Comparison of ENCODE assay signal across 24 mouse cellular contexts in the genomic region with DNA sequence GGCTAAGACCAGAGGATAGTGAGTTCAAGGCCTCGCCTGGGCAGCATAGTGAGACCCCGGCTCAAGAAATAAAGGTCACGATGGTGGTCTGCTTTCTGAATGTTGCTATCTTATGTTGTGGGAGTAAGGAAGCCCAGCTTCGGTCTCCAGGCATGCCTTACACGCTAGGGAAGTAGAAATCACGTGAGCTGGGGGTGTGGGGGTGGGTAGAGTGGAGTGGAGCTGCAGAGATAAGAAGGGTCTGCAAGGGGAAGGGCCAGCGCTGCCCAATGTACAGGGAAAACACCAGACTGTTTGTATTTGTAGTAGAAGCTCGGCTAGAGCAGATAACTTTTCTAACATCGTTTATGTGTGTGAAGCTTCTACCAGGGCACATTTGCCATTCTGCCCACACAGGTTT.
A peak's percentile ranks its signal among the peaks of the same experiment; 100 is the strongest.
DNase-seq lines count a peak whose midpoint lies in the region; ATAC-seq and TF ChIP-seq lines count a peak whose summit lies in the region.
"Had no signal": no experiment of that assay in that cellular context is flagged by ENCODE, and none has a peak within 500 bp of the region (broad histone marks: within the 10 kb centered on the region; RNA-seq: fewer than 3 reads in every experiment).

No protein-coding gene starts in this region.

- peak; percentile 86 for DNase-seq in heart, embryonic 10.5 days (ENCODE audit: low spot score)
- no peak for DNase-seq in heart, postnatal 4 days
- no peak for DNase-seq in stomach, postnatal 0 days (ENCODE audit: low spot score)
- DNase-seq in liver, postnatal 0 days, result no peak
- DNase-seq in embryo, embryonic 10 days (ENCODE audit: low spot score), result no peak
- no peak for DNase-seq in MN1 (ENCODE audit: low spot score)
- DNase-seq: cerebellum, adult 11 months; cerebellum, adult 9-11 months; kidney, adult 2 months; lung, adult 2 months; right cerebral cortex, postnatal 14 days; spleen, adult 18-20 months; thymus, postnatal 14 days had no signal

- no peak overlapping the region for H3K9ac ChIP-seq in stomach, embryonic 15.5 days
- no peak overlapping the region for H3K9ac ChIP-seq in stomach, postnatal 0 days (ENCODE audit: low read length)
- H3K9ac ChIP-seq in liver, postnatal 0 days (replicated peaks), result no peak overlapping the region
- H3K9ac ChIP-seq: forebrain, embryonic 15.5 days; hindbrain, embryonic 14.5 days; limb, embryonic 12.5 days; midbrain, embryonic 15.5 days; neural tube, embryonic 12.5 days had no signal

- H3K4me1 ChIP-seq in heart, embryonic 10.5 days, result peaks cover 45% of the 10 kb centered on the region
- H3K4me1 ChIP-seq in stomach, embryonic 15.5 days, result no peaks in the 10 kb centered on the region
- H3K4me1 ChIP-seq in stomach, postnatal 0 days (replicated peaks; ENCODE audit: control insufficient read depth, insufficient read depth), result no peaks in the 10 kb centered on the region
- H3K4me1 ChIP-seq in liver, postnatal 0 days (ENCODE audit: insufficient read depth), result no peaks in the 10 kb centered on the region
- H3K4me1 ChIP-seq: limb, embryonic 12.5 days; midbrain, embryonic 15.5 days had no signal

- WGBS in heart, embryonic 10.5 days, result 20% methylated on average over 9 of the region's 9 CpGs
- 55% methylated on average over 9 of the region's 9 CpGs for WGBS in stomach, embryonic 15.5 days
- 67% methylated on average over 9 of the region's 9 CpGs for WGBS in stomach, postnatal 0 days
- 36% methylated on average over 9 of the region's 9 CpGs for WGBS in liver, postnatal 0 days (ENCODE audit: insufficient replicate concordance)

- ATAC-seq in stomach, embryonic 15.5 days (ENCODE audit: insufficient read depth, low FRiP score, low read depth), result peak; percentile 56; the same call in 1 of the 2 replicates
- no peak for ATAC-seq in stomach, postnatal 0 days (ENCODE audit: low FRiP score, low TSS enrichment)
- peak; percentile 43; the same call in 1 of the 2 replicates for ATAC-seq in liver, postnatal 0 days
- ATAC-seq: forebrain, embryonic 15.5 days; inflammation-experienced regulatory T-cells, adult 6 months; midbrain, embryonic 15.5 days; Patski had no signal

- no peaks in the 10 kb centered on the region for H3K27me3 ChIP-seq in heart, embryonic 10.5 days (ENCODE audit: insufficient read depth, poor library complexity, severe bottlenecking)
- H3K27me3 ChIP-seq in stomach, embryonic 15.5 days (replicated peaks), result no peaks in the 10 kb centered on the region
- no peaks in the 10 kb centered on the region for H3K27me3 ChIP-seq in stomach, postnatal 0 days (ENCODE audit: control insufficient read depth, insufficient read depth, low read length)
- H3K27me3 ChIP-seq in liver, postnatal 0 days (ENCODE audit: insufficient read depth, low read length), result no peaks in the 10 kb centered on the region
- H3K27me3 ChIP-seq: forebrain, embryonic 15.5 days; limb, embryonic 12.5 days; megakaryocyte, embryonic 14.5 days; midbrain, embryonic 15.5 days; neural tube, embryonic 12.5 days; Patski had no signal

- 0 out of 2 replicates have a peak overlapping the region, but pooled peaks have one; percentile 2 for H3K4me3 ChIP-seq in heart, embryonic 10.5 days
- H3K4me3 ChIP-seq in stomach, embryonic 15.5 days (replicated peaks), result no peak overlapping the region
- no peak overlapping the region for H3K4me3 ChIP-seq in stomach, postnatal 0 days (ENCODE audit: low read depth, low read length)
- H3K4me3 ChIP-seq in liver, postnatal 0 days (ENCODE audit: low read depth, low read length), result no peak overlapping the region
- H3K4me3 ChIP-seq: embryonic facial prominence, embryonic 10.5 days; forebrain, embryonic 15.5 days; limb, embryonic 12.5 days; megakaryocyte, embryonic 14.5 days; midbrain, embryonic 15.5 days; neural tube, embryonic 12.5 days had no signal

- no peak for TF ChIP-seq EP300 in stomach, postnatal 0 days (optimal IDR thresholded peaks at IDR 0.05)
- TF ChIP-seq EP300 in liver, postnatal 0 days (IDR thresholded peaks at IDR 0.05; ENCODE audit: low read depth), result no peak

- H3K4me2 ChIP-seq in stomach, embryonic 15.5 days, result no peak overlapping the region
- H3K4me2 ChIP-seq in stomach, postnatal 0 days (replicated peaks; ENCODE audit: low read depth), result no peak overlapping the region
- no peak overlapping the region for H3K4me2 ChIP-seq in liver, postnatal 0 days (ENCODE audit: low read depth, low read length)
- H3K4me2 ChIP-seq: forebrain, embryonic 15.5 days; hindbrain, embryonic 14.5 days; limb, embryonic 12.5 days; midbrain, embryonic 15.5 days; neural tube, embryonic 12.5 days had no signal

- H3K9me3 ChIP-seq in heart, embryonic 10.5 days, result no peaks in the 10 kb centered on the region
- H3K9me3 ChIP-seq in stomach, embryonic 15.5 days, result no peaks in the 10 kb centered on the region
- H3K9me3 ChIP-seq in stomach, postnatal 0 days (ENCODE audit: control insufficient read depth, low read length), result no peaks in the 10 kb centered on the region
- H3K9me3 ChIP-seq in liver, postnatal 0 days (ENCODE audit: low read length), result no peaks in the 10 kb centered on the region
- H3K9me3 ChIP-seq: embryonic facial prominence, embryonic 10.5 days; forebrain, embryonic 15.5 days; limb, embryonic 12.5 days; megakaryocyte, embryonic 14.5 days; midbrain, embryonic 15.5 days; neural tube, embryonic 12.5 days had no signal

- no peak for TF ChIP-seq CTCF in stomach, postnatal 0 days (IDR thresholded peaks at IDR 0.05; ENCODE audit: low read depth)
- no peak for TF ChIP-seq CTCF in liver, postnatal 0 days (IDR thresholded peaks at IDR 0.05; ENCODE audit: low read depth)

- H3K27ac ChIP-seq in heart, embryonic 10.5 days, result peak overlapping the region; percentile 67
- H3K27ac ChIP-seq in stomach, embryonic 15.5 days, result no peak overlapping the region
- H3K27ac ChIP-seq in stomach, postnatal 0 days (replicated peaks), result no peak overlapping the region
- H3K27ac ChIP-seq in liver, postnatal 0 days (ENCODE audit: low read depth), result no peak overlapping the region
- H3K27ac ChIP-seq: embryonic facial prominence, embryonic 10.5 days; forebrain, embryonic 15.5 days; hindbrain, embryonic 14.5 days; kidney, postnatal 0 days; limb, embryonic 12.5 days; midbrain, embryonic 15.5 days; neural tube, embryonic 12.5 days had no signal

- no peaks in the 10 kb centered on the region for H3K36me3 ChIP-seq in heart, embryonic 10.5 days
- no peaks in the 10 kb centered on the region for H3K36me3 ChIP-seq in stomach, embryonic 15.5 days
- H3K36me3 ChIP-seq in stomach, postnatal 0 days (ENCODE audit: control insufficient read depth, insufficient read depth, low read length), result no peaks in the 10 kb centered on the region; the same call in 1 of the 2 replicates
- H3K36me3 ChIP-seq in liver, postnatal 0 days (replicated peaks; ENCODE audit: insufficient read depth, low read length), result peaks cover 12% of the 10 kb centered on the region; the same call in 1 of the 2 replicates
- H3K36me3 ChIP-seq: forebrain, embryonic 15.5 days; midbrain, embryonic 15.5 days had no signal
